Mouse (Mus musculus) stomach, embryonic 15.5 days (tissue): ENCODE results near the gene Cpne1. TPM values are rescaled to one million over a fixed set of nuclear protein-coding genes. Genes with fewer than 3 reads are reported as not detected.

Source experiments
- ATAC-seq: fragments of 200-750 bp; cut with Nextera tagmentation; 2 replicates; pipeline ENCODE4 v1.8.0; 2017; ENCODE audit warnings: low read depth, moderate number of reproducible peaks, moderate TSS enrichment; ENCODE audit not compliant: insufficient read depth, low FRiP score
- H3K27ac ChIP-seq: fragments of 300-500 bp; sonication (generic); 2 replicates; pipeline ENCODE4 v1.5.1; 2015; ENCODE audit warnings: mild to moderate bottlenecking, inconsistent platforms
- H3K27me3 ChIP-seq: fragments of 300-500 bp; sonication (generic); replicated peaks from 2 replicates; pipeline ENCODE4 v1.6.1; 2015; ENCODE audit warnings: inconsistent platforms
- H3K36me3 ChIP-seq: fragments of 300-500 bp; sonication (generic); 2 replicates; pipeline ENCODE4 v1.6.1; 2015; ENCODE audit warnings: inconsistent platforms
- H3K4me1 ChIP-seq: fragments of 300-500 bp; sonication (generic); 2 replicates; pipeline ENCODE4 v1.6.1; 2015; ENCODE audit warnings: inconsistent platforms
- H3K4me2 ChIP-seq: fragments of 300-500 bp; sonication (generic); 2 replicates; pipeline ENCODE4 v1.6.1; 2015; ENCODE audit warnings: mild to moderate bottlenecking, inconsistent platforms
- H3K4me3 ChIP-seq: fragments of 300-500 bp; sonication (generic); replicated peaks from 2 replicates; pipeline ENCODE4 v1.5.1; 2015; ENCODE audit warnings: inconsistent platforms
- H3K9ac ChIP-seq: fragments of 300-500 bp; sonication (generic); 2 replicates; pipeline ENCODE4 v1.6.1; 2015; ENCODE audit warnings: inconsistent platforms
- H3K9me3 ChIP-seq: fragments of 300-500 bp; sonication (generic); 2 replicates; pipeline ENCODE4 v1.6.1; 2016; ENCODE audit warnings: inconsistent platforms
- WGBS: fragments of 180-500 bp; shearing (Covaris S2); methylation state at CpG from one replicate; pipeline ENCODE4 v1.1.7; 2015; 5-methylcytosine and 5-hydroxymethylcytosine counted together
- polyA plus RNA-seq: library from polyadenylated mRNA; unstranded; fragments of >200 nt; fragmentation: Nextera tagmentation; extraction: Ambion mirVana; gene quantifications from 2 replicates; pipeline ENCODE4 v1.2.1, GENCODE M21; 2015

Gene Cpne1
- polyA plus RNA-seq, result 51.6 and 52.9 TPM in 2 replicates

GRCm38 (mm10) chr2:156111358-156112079, at the start of gene Cpne1, which contains the start of gene Rbm12:
Gene Cpne1 (minus strand): TSS chr2:156111965.
Gene Rbm12 (minus strand): TSS chr2:156111978.
- WGBS, result under 1% methylated on average over 73 of the region's 74 CpGs
- peak; percentile 90 for ATAC-seq
- Histone ChIP-seq H3K9ac (peak within 1 kb of the TSS; percentile 96), H3K4me3 (peak within 1 kb of the TSS; percentile 95), H3K27me3 (no peaks in the 10 kb centered on the region), H3K36me3 (no peaks in the 10 kb centered on the region; the same call in 1 of the 2 replicates), H3K9me3 (no peaks in the 10 kb centered on the region), H3K27ac (peak within 1 kb of the TSS; percentile 92), H3K4me2 (peak within 1 kb of the TSS; percentile 72), H3K4me1 (peaks cover 10% of the 10 kb centered on the region; the same call in 1 of the 2 replicates)

- Histone ChIP-seq H3K4me2 (no peak overlapping the region), H3K4me1 (no peaks in the 10 kb centered on the region), H3K36me3 (peaks cover 39% of the 10 kb centered on the region), H3K9ac (no peak overlapping the region), H3K27ac (no peak overlapping the region), H3K4me3 (no peak overlapping the region), H3K27me3 (no peaks in the 10 kb centered on the region), H3K9me3 (no peaks in the 10 kb centered on the region)
- no peak for ATAC-seq
Measured at GRCm38 (mm10) chr2:156151538-156151937, 39.8 kb upstream of the Cpne1 start.

DNA sequence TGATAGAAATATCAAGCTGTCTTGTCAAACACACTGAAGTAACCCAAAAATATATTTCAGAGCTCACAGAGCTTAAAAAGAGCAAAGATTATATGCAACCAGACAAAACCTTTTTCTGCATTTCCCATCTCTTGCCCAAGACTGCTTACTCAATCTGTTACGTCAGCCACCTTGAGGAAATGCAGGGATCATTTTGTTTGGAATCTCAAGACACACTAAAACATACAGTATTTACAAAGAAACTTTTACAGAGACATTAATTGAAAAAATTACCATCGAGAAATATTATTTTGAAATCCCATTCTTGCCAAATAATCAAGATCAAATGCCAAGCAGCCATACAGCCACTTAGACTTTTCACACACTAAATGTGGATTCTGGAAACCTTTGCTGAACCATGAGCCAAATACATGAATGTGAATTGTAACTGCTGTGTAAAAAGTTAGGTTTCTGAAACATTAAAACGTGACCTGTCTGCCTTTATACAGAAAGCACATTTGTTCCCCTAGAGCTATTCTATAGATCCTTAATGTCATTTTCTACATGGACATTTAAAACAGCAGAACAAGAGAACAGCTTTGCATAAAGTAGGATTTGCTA, 35.7 kb upstream of the Cpne1 start:
- no peaks in the 10 kb centered on the region for H3K9me3 ChIP-seq
- H3K4me2 ChIP-seq, result no peak overlapping the region
- H3K4me1 ChIP-seq, result peaks cover 5% of the 10 kb centered on the region; the same call in 1 of the 2 replicates
- H3K27ac ChIP-seq, result no peak overlapping the region
- H3K4me3 ChIP-seq, result no peak overlapping the region
- H3K9ac ChIP-seq, result no peak overlapping the region
- no peaks in the 10 kb centered on the region for H3K27me3 ChIP-seq
- ATAC-seq, result no peak
- 84% methylated on average over 3 of the region's 3 CpGs for WGBS
- peaks cover 27% of the 10 kb centered on the region for H3K36me3 ChIP-seq

- WGBS, result 65% methylated on average over 5 of the region's 5 CpGs
Measured at GRCm38 (mm10) chr2:156146272-156146989, 34.7 kb upstream of the Cpne1 start.

DNA sequence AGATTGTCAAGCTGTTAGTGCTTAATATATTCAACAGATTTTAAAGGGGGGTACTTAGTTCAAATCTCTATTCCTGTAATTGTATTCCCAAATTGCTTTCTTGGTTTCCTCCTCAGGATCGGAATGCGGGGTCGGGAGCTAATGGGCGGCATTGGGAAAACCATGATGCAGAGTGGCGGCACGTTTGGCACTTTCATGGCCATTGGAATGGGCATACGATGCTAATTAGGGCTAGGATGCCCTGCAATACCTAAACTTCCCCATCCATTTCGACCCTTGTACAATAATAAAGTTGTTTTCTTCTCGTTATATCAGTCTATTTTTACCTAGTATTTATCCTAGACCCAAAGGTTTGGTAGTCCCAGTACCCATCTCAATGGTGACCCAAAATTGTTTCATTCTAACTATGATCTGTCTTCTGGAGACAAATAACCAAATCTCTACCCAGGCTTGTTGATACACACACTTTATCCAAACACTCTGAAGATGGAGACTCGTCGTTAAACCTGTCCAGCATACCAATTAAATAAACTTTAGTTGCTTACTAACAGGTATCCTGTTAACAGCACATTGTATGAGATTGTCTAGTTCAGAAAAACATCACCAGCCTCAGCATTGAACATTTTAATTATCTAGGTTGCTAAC, 33.8 kb upstream of the Cpne1 start:
- 56% methylated on average over 11 of the region's 11 CpGs for WGBS
- H3K36me3 ChIP-seq, result peaks cover 30% of the 10 kb centered on the region
- H3K9ac ChIP-seq, result no peak overlapping the region
- no peak for ATAC-seq
- H3K27ac ChIP-seq, result no peak overlapping the region
- H3K9me3 ChIP-seq, result no peaks in the 10 kb centered on the region
- H3K4me1 ChIP-seq, result peaks cover 5% of the 10 kb centered on the region; the same call in 1 of the 2 replicates
- H3K27me3 ChIP-seq, result no peaks in the 10 kb centered on the region
- H3K4me3 ChIP-seq, result no peak overlapping the region; the same call in 1 of the 2 replicates
- peak overlapping the region; percentile 86 for H3K4me2 ChIP-seq

More at GRCm38 (mm10) chr2:156146272-156146989, 34.7 kb upstream of the Cpne1 start:
- H3K27ac ChIP-seq, result no peak overlapping the region
- H3K4me1 ChIP-seq, result peaks cover 5% of the 10 kb centered on the region; the same call in 1 of the 2 replicates
- no peak overlapping the region for H3K4me2 ChIP-seq
- H3K36me3 ChIP-seq, result peaks cover 28% of the 10 kb centered on the region
- ATAC-seq, result no peak
- H3K9ac ChIP-seq, result no peak overlapping the region
- no peak overlapping the region for H3K4me3 ChIP-seq
- H3K9me3 ChIP-seq, result no peaks in the 10 kb centered on the region
- no peaks in the 10 kb centered on the region for H3K27me3 ChIP-seq

DNA sequence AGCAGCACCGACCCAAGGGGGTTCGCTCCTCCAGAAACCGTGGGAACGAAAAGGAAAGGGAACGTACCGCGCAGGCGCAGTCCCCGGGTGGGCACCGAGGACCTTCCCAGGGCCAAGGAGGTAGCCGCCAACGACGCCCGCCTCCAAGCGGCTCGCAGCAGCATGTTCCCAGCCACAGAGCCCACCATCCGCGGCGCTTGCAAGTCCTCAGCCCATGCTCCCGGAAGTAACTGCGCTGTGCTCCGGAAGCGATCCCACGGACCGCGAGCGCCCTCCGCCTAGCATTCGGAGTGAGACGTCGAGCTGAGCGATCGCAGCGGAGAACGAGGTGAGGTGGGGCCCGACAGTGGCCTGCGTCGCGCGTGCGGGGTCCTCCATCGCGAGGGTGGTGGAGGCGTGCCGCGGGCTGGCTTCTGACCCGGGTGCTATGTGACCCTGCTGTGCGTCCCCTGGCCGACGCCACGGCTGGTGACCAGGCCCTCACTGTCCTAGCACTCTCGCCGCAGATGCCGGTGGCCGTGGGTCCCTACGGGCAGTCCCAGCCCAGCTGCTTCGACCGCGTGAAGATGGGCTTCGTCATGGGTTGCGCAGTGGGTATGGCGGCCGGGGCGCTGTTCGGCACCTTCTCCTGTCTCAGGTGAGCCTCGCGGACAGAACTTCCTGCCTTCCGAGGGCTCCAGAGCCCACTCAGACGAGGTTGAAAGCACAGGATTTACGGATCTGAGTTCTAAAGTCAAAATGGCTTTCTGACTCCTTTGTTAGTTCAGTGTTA, 32.4 kb upstream of the Cpne1 start, which contains the start of the genes Romo1 and Nfs1:
Gene Romo1 (plus strand): TSS at position 87 of the 772 bp plus-strand sequence.
Gene Nfs1 (minus strand): TSS at position 234 of the 772 bp plus-strand sequence.
- whole genome bisulfite sequencing, result under 1% methylated on average over 68 of the region's 70 CpGs
- H3K9ac ChIP-seq, result peak within 1 kb of the TSS; percentile 83
- peak within 1 kb of the TSS; percentile 95 for H3K27ac ChIP-seq
- peak within 1 kb of the TSS; percentile 86 for H3K4me2 ChIP-seq
- peaks cover 5% of the 10 kb centered on the region; the same call in 1 of the 2 replicates for H3K4me1 ChIP-seq
- ATAC-seq, result peak; percentile 94
- no peaks in the 10 kb centered on the region for H3K27me3 ChIP-seq
- peak within 1 kb of the TSS; percentile 89 for H3K4me3 ChIP-seq
- H3K9me3 ChIP-seq, result no peaks in the 10 kb centered on the region
- peaks cover 22% of the 10 kb centered on the region for H3K36me3 ChIP-seq

DNA sequence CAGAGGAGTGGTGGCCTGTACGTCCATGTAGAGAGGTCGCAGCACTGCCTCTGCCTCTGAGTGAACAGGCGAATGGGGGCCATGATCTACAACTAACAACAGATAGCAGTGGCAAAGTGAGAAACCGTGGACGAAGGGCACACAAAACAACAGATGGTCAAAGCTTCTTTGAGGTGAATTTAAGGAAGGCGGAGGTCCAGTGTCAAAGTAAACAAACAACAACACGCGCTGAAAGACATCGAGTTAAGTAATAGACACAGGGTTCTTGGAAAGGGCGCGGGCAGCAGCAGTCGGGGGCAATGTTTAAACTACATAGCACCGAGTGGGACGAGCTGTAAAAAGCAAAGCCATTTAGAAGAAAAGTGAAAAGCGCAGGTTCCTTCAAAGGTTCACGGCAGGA, 31.6 kb upstream of the Cpne1 start:
- 2% methylated on average over 16 of the region's 16 CpGs for WGBS
- ATAC-seq, result no peak

GRCm38 (mm10) chr2:156142820-156143219, 31.1 kb upstream of the Cpne1 start:
- Histone ChIP-seq H3K4me3 (peak overlapping the region; percentile 89), H3K9ac (no peak overlapping the region), H3K4me1 (peaks cover 5% of the 10 kb centered on the region; the same call in 1 of the 2 replicates), H3K27me3 (no peaks in the 10 kb centered on the region), H3K9me3 (no peaks in the 10 kb centered on the region), H3K4me2 (peak overlapping the region; percentile 86), H3K27ac (no peak overlapping the region), H3K36me3 (peaks cover 12% of the 10 kb centered on the region)
- 74% methylated on average over 2 of the region's 2 CpGs for WGBS
- no peak for ATAC-seq

More for the DNA sequence above, 31.6 kb upstream of the Cpne1 start:
- Histone ChIP-seq H3K27ac (peak overlapping the region; percentile 95; the same call in 1 of the 2 replicates), H3K4me1 (peaks cover 5% of the 10 kb centered on the region; the same call in 1 of the 2 replicates), H3K9ac (peak overlapping the region; percentile 83), H3K27me3 (no peaks in the 10 kb centered on the region), H3K4me2 (peak overlapping the region; percentile 86), H3K9me3 (no peaks in the 10 kb centered on the region), H3K4me3 (peak overlapping the region; percentile 89), H3K36me3 (peaks cover 16% of the 10 kb centered on the region)

DNA sequence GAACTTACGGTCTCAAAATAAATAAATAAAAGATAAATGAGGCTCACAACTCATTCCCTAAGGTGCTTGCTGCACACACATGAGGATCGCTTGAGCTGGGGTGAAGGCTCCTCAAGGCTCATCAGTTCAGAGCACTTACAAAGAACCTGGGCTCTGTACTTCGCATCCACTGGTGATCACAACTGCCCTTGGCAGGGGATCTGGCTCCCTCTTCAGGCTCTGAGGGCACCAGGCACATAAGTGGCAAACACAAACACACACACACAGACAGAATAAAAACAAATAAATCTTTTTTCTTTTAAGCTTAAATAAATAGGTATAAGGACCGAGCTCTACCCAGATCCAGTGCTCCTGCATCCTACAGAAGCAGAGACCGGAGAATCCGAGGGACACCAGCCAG, 23.9 kb upstream of the Cpne1 start:
- ATAC-seq, result no peak
- Histone ChIP-seq H3K9ac (no peak overlapping the region), H3K27me3 (no peaks in the 10 kb centered on the region), H3K4me3 (no peak overlapping the region), H3K36me3 (peaks cover 4% of the 10 kb centered on the region; the same call in 1 of the 2 replicates), H3K4me1 (no peaks in the 10 kb centered on the region), H3K27ac (no peak overlapping the region), H3K4me2 (no peak overlapping the region), H3K9me3 (no peaks in the 10 kb centered on the region)
- WGBS, result 80% methylated on average over 6 of the region's 6 CpGs

DNA sequence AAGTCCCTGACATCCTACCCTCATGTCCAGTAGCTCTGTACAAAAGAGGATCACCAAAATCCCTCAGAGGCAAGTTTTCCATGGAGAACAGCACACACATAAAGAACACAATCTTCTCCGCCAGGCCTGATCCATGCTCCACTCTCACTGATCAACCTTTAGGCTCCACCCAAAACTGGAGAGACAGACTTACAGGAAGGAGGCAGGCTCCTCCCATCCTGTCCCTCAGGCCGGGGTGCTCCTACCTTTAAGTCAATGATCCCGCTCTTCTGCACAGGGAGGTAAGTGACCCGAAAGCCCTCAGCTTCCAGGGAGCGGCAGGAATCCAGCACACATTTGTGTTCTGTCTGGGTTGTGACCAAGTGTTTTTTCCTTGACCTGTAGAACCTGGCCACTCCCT, 22.4 kb upstream of the Cpne1 start:
- 79% methylated on average over 5 of the region's 5 CpGs for WGBS
- H3K4me1 ChIP-seq, result no peaks in the 10 kb centered on the region
- no peak overlapping the region for H3K4me2 ChIP-seq
- no peaks in the 10 kb centered on the region for H3K27me3 ChIP-seq
- no peak for ATAC-seq
- H3K27ac ChIP-seq, result no peak overlapping the region
- no peak overlapping the region for H3K9ac ChIP-seq
- peaks cover 4% of the 10 kb centered on the region; the same call in 1 of the 2 replicates for H3K36me3 ChIP-seq
- H3K9me3 ChIP-seq, result no peaks in the 10 kb centered on the region
- no peak overlapping the region for H3K4me3 ChIP-seq
